Mouse (Mus musculus) liver, embryonic 12.5 days (tissue): ENCODE measurements around the gene 4930432K21Rik. TPM values are rescaled to one million over a fixed set of nuclear protein-coding genes. Genes with fewer than 3 reads are reported as not detected.

Experiments used
- ATAC-seq: fragments of 200-750 bp; cut with Nextera tagmentation; 2 replicates; pipeline ENCODE4 v1.8.0; 2017; ENCODE audit warnings: moderate number of reproducible peaks, mild to moderate bottlenecking, moderate library complexity
- H3K27ac ChIP-seq: fragments of 300-500 bp; sonication (generic); 2 replicates; pipeline ENCODE4 v1.5.1; 2016; ENCODE audit warnings: mild to moderate bottlenecking
- H3K27me3 ChIP-seq: fragments of 300-500 bp; sonication (generic); replicated peaks from 2 replicates; pipeline ENCODE4 v1.6.1; 2016; ENCODE audit warnings: mild to moderate bottlenecking, moderate library complexity
- H3K36me3 ChIP-seq: fragments of 300-500 bp; sonication (generic); 2 replicates; pipeline ENCODE4 v1.6.1; 2016; ENCODE audit warnings: mild to moderate bottlenecking, moderate library complexity
- H3K4me1 ChIP-seq: fragments of 300-500 bp; sonication (generic); 2 replicates; pipeline ENCODE4 v1.6.1; 2016
- H3K4me2 ChIP-seq: fragments of 300-500 bp; sonication (generic); 2 replicates; pipeline ENCODE4 v1.6.1; 2016; ENCODE audit warnings: mild to moderate bottlenecking, moderate library complexity
- H3K4me3 ChIP-seq: fragments of 300-500 bp; sonication (generic); 2 replicates; pipeline ENCODE4 v1.5.1; 2016; ENCODE audit warnings: mild to moderate bottlenecking, moderate library complexity
- H3K9ac ChIP-seq: fragments of 300-500 bp; sonication (generic); 2 replicates; pipeline ENCODE4 v1.6.1; 2016; ENCODE audit warnings: mild to moderate bottlenecking, moderate library complexity
- H3K9me3 ChIP-seq: fragments of 300-500 bp; sonication (generic); replicated peaks from 2 replicates; pipeline ENCODE4 v1.6.1; 2016; ENCODE audit warnings: mild to moderate bottlenecking, moderate library complexity
- WGBS: fragments of 180-500 bp; shearing (Covaris S2); methylation state at CpG from one replicate; pipeline ENCODE4 v1.1.7; 2016; ENCODE audit not compliant: insufficient replicate concordance; 5-methylcytosine and 5-hydroxymethylcytosine counted together
- polyA plus RNA-seq: library from polyadenylated mRNA; unstranded; fragments of >200 nt; fragmentation: Nextera tagmentation; extraction: Ambion mirVana; gene quantifications from 2 replicates; pipeline ENCODE4 v1.2.1, GENCODE M21; 2016

4930432K21Rik gene
- polyA plus RNA-seq, 1 experiment from 2014 or later = 0.58 TPM

DNA sequence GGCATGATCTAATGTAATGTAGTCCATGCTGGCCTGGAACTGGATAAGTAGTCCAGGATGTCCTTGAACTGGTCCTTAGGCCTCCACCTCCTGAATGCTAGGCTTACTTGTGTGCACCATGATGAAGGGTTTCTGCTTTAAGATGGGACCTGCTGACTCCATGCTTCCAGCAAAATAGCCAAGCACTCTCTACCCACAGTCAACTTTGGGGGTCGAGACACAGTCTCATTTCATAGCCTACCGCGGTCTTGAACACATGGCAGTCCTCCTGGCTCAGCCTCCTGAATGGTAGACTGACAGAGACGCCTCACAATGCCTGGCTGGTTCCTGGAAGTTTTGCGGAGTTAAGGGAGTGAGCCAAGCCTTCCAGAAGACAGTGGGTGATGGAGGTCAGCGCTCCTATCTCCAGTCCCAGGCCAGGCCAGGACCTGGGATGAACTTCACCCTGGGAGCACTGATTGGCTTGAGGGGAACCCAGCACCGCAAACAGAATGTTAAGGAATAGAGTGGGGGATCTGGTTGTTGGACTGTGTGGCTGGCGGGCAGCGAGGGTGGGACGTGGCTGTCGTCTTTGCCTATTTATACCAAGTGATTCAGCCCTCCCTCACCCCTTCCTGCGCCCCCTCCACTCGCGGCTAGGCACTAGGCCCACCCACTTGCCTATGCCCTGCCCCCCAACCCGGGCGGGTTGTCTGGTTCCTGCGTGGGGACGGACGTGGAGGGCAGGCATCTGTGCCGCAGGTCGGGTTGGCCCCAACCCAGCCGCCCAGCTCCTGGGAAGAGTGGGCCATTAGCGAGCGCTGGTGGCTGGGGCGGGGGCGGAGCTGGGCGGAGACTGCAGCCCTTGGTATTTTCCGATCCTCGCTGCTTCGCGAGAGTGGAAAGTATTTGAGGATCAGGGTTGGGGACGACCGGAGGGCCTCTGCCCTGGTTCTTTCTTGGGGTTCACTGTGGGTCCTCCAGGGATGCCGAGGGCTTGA, 55.4 kb downstream of the 4930432K21Rik start:
- no peaks in the 10 kb centered on the region for H3K9me3 ChIP-seq

DNA sequence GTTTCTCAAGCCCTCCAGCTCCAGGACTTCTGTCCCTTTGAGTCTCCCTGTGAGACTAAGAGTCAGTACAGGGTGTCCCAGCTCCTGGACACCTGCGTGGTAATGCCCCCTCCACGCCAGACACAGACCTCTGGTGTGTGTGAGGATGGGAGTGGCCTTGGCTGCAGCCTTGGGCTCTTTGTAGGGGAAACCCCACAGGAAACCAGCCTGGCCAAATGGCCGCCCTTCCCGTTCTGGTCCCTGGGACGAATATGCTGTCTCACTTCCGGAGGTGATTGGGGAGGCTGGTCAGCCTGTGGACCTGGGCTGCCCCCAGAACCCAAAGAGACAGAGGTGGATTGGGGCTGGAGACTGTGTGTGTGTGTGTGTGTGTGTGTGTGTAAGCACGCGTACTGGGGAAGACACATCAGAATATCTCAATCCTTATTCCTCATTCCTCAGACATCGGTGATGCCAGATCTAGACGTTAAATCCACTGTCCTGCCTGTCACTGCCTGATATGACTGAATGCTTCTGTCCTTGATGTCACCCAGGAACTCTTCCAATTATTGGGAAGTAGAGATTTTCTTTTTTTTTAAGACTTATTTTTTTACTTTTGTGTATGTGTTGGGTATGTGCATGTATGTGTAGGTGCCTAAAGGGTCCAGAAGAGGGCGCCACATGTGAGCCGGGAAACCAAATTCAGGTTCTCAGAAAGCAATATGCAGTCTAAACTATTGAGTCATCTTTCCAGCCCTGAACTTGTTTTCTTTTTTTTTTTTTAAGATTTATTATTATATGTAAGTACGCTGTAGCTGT, 56.3 kb downstream of the 4930432K21Rik start:
- Histone ChIP-seq H3K9me3 (no peaks in the 10 kb centered on the region), H3K27ac (peak overlapping the region; percentile 76), H3K9ac (peak overlapping the region; percentile 62), H3K4me1 (peaks cover 68% of the 10 kb centered on the region), H3K27me3 (peaks cover 41% of the 10 kb centered on the region), H3K4me3 (peak overlapping the region; percentile 48), H3K36me3 (peaks cover 32% of the 10 kb centered on the region), H3K4me2 (peak overlapping the region; percentile 90)
- ATAC-seq = peak; percentile 21
- WGBS = 27% methylated on average over 13 of the region's 13 CpGs

More for the DNA sequence above, 55.4 kb downstream of the 4930432K21Rik start:
- H3K4me2 ChIP-seq = peak overlapping the region; percentile 90
- peak overlapping the region; percentile 48 for H3K4me3 ChIP-seq
- H3K9ac ChIP-seq = peak overlapping the region; percentile 62
- 5% methylated on average over 34 of the region's 34 CpGs for WGBS
- H3K4me1 ChIP-seq = peaks cover 70% of the 10 kb centered on the region
- peaks cover 23% of the 10 kb centered on the region for H3K36me3 ChIP-seq
- H3K27ac ChIP-seq = peak overlapping the region; percentile 76
- ATAC-seq = peak; percentile 37
- H3K27me3 ChIP-seq = peaks cover 41% of the 10 kb centered on the region

GRCm38 (mm10) chr8:84205073-84205472, 57.2 kb downstream of the 4930432K21Rik start:
- H3K4me1 ChIP-seq = peaks cover 62% of the 10 kb centered on the region
- H3K36me3 ChIP-seq = peaks cover 36% of the 10 kb centered on the region
- 82% methylated on average over 5 of the region's 5 CpGs for WGBS
- no peak overlapping the region for H3K27ac ChIP-seq
- H3K4me2 ChIP-seq = no peak overlapping the region
- no peak for ATAC-seq
- no peak overlapping the region for H3K4me3 ChIP-seq
- H3K27me3 ChIP-seq = peaks cover 35% of the 10 kb centered on the region
- H3K9me3 ChIP-seq = no peaks in the 10 kb centered on the region
- H3K9ac ChIP-seq = no peak overlapping the region

DNA sequence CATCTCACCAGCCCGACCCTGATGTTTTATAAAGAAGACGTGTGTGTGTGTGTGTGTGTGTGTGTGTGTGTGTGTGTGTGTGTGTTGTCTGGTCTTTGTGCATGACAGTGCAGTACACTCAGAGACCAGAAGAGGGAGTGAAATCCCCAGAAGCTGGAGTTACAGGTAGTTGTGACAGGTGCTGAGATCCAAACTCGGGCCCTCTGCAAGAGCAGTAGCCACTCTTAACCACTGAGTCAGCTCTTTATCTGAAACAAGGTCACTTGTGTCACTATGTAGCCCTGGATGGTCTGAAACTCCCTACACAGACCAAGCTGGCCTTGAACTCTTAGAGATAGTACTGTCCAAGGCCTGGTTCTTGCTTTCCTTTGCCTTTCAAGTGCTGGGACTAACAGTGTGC, 58.8 kb downstream of the 4930432K21Rik start:
- WGBS = 73% methylated on average over 3 of the region's 3 CpGs
- no peak overlapping the region for H3K4me3 ChIP-seq
- ATAC-seq = no peak
- peaks cover 20% of the 10 kb centered on the region for H3K27me3 ChIP-seq
- H3K36me3 ChIP-seq = peaks cover 43% of the 10 kb centered on the region
- no peaks in the 10 kb centered on the region for H3K9me3 ChIP-seq
- no peak overlapping the region for H3K4me2 ChIP-seq
- no peak overlapping the region for H3K27ac ChIP-seq
- peaks cover 51% of the 10 kb centered on the region for H3K4me1 ChIP-seq
- H3K9ac ChIP-seq = no peak overlapping the region

- Histone ChIP-seq H3K9ac (no peak overlapping the region), H3K4me2 (0 out of 2 replicates have a peak overlapping the region, but pooled peaks have one; percentile 3), H3K27ac (peak overlapping the region; percentile 65), H3K9me3 (no peaks in the 10 kb centered on the region), H3K36me3 (peaks cover 52% of the 10 kb centered on the region), H3K4me1 (peaks cover 39% of the 10 kb centered on the region), H3K4me3 (no peak overlapping the region), H3K27me3 (peaks cover 8% of the 10 kb centered on the region)
- ATAC-seq = no peak
- WGBS = 38% methylated on average over 7 of the region's 7 CpGs
These were observed 60.0 kb downstream of the 4930432K21Rik start for GRCm38 (mm10) chr8:84207811-84208210.

GRCm38 (mm10) chr8:84208381-84209380, 60.9 kb downstream of the 4930432K21Rik start:
- Histone ChIP-seq H3K4me2 (no peak overlapping the region), H3K9me3 (no peaks in the 10 kb centered on the region), H3K4me3 (no peak overlapping the region), H3K27ac (peak overlapping the region; percentile 65; the same call in 1 of the 2 replicates), H3K9ac (no peak overlapping the region), H3K4me1 (peaks cover 30% of the 10 kb centered on the region), H3K36me3 (peaks cover 61% of the 10 kb centered on the region), H3K27me3 (no peaks in the 10 kb centered on the region; the same call in 1 of the 2 replicates)
- whole genome bisulfite sequencing = 59% methylated on average over 17 of the region's 17 CpGs
- ATAC-seq = no peak

DNA sequence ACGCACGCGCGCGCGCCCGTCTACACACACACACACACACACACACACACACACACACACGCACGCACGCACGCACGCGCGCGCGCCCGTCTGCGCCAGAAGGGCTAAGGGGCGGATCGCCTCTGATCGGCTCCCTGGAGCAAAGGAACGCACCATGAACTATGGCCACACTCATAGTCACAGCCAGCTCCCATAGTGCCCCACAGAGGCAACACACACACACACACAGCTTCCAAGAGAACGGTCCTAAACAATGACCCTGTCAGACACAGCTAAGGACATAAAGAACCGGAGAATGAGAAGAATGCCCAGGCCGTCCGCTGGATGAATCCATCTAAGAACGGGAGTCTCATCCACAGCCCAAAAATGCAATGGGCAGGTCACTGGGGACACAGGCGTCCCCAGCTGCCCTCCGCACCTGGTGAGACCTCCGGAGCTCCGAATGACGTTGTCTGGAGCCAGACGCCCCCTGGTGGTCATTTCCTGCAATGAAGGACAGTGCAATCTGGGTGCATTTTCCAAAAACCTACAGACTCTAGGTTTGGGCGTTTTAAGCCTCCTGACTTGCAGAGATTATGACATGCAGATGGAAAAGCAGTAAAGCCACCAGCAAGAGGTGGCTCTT, 62.5 kb downstream of the 4930432K21Rik start:
- peaks cover 25% of the 10 kb centered on the region for H3K4me1 ChIP-seq
- H3K9me3 ChIP-seq = no peaks in the 10 kb centered on the region
- H3K9ac ChIP-seq = no peak overlapping the region
- H3K27me3 ChIP-seq = no peaks in the 10 kb centered on the region
- ATAC-seq = no peak
- peaks cover 61% of the 10 kb centered on the region for H3K36me3 ChIP-seq
- H3K27ac ChIP-seq = no peak overlapping the region
- H3K4me2 ChIP-seq = peak overlapping the region; percentile 8; the same call in 1 of the 2 replicates
- no peak overlapping the region for H3K4me3 ChIP-seq
- 54% methylated on average over 34 of the region's 34 CpGs for WGBS

- Histone ChIP-seq H3K4me2 (no peak overlapping the region), H3K4me1 (peaks cover 25% of the 10 kb centered on the region), H3K4me3 (no peak overlapping the region), H3K36me3 (peaks cover 61% of the 10 kb centered on the region), H3K27me3 (no peaks in the 10 kb centered on the region), H3K9me3 (no peaks in the 10 kb centered on the region), H3K27ac (no peak overlapping the region), H3K9ac (no peak overlapping the region)
- no peak for ATAC-seq
- WGBS = 82% methylated on average over 3 of the region's 3 CpGs
These were observed 63.4 kb downstream of the 4930432K21Rik start for GRCm38 (mm10) chr8:84211202-84211601.

DNA sequence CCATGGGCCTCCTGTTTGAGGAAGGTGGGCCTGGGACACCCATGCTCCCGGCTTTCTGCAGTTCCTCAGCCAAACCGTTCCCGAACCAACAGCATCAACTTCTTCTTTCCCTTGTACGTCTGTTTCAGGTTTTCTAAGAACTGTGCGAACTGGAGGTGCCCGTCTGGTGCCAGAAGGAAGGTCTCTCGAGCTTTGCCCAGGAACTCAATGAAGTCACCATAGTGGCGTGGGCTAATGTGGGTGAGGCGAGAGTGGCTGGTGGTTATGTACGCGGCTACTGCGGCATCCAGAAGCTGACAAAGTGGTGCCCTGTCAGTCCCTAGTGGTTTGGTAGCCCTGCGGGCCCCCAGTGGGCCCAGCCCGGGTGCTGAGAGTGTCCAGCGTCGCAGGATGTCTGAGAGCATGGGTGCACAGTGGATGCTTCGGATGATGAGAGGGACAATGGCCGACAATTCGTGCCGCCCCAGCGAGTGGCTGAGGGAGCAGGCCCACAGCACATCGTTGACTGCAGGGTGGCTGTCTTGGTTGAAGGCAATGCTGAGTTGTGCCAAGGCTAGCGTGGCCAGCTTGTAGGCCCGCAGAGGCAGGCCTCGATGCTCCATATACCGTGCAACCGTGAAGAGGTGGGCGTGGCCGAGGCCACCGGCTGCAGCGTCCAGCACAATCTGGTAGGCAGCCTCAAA, 64.2 kb downstream of the 4930432K21Rik start:
- Histone ChIP-seq H3K9me3 (no peaks in the 10 kb centered on the region), H3K4me2 (no peak overlapping the region), H3K9ac (no peak overlapping the region), H3K36me3 (peaks cover 61% of the 10 kb centered on the region), H3K4me3 (no peak overlapping the region), H3K27ac (no peak overlapping the region), H3K27me3 (no peaks in the 10 kb centered on the region), H3K4me1 (peaks cover 25% of the 10 kb centered on the region)
- WGBS = 86% methylated on average over 31 of the region's 31 CpGs
- ATAC-seq = no peak

GRCm38 (mm10) chr8:84213277-84213676, 65.5 kb downstream of the 4930432K21Rik start:
- H3K4me2 ChIP-seq = no peak overlapping the region
- 71% methylated on average over 4 of the region's 4 CpGs for WGBS
- H3K9ac ChIP-seq = no peak overlapping the region
- no peak for ATAC-seq
- H3K4me3 ChIP-seq = no peak overlapping the region
- peaks cover 14% of the 10 kb centered on the region for H3K4me1 ChIP-seq
- H3K36me3 ChIP-seq = peaks cover 71% of the 10 kb centered on the region
- H3K9me3 ChIP-seq = no peaks in the 10 kb centered on the region
- H3K27me3 ChIP-seq = no peaks in the 10 kb centered on the region
- H3K27ac ChIP-seq = no peak overlapping the region
